Mouse (Mus musculus): Measurements from ENCODE around the gene Commd4. TPM values are rescaled to one million over a fixed set of nuclear protein-coding genes. Genes with fewer than 3 reads are reported as not detected.

Gene Commd4
- polyA plus RNA-seq, 1 experiment from 2014 or later = 97.6 TPM

- H3K27me3 ChIP-seq = no peaks in the 10 kb centered on the region; the same call in 1 of the 2 replicates
- H3K36me3 ChIP-seq = peaks cover 13% of the 10 kb centered on the region
- 85% methylated on average over 8 of the region's 8 CpGs for WGBS
- H3K27ac ChIP-seq (replicated peaks) = no peak overlapping the region
- H3K4me3 ChIP-seq (replicated peaks) = no peak overlapping the region
- H3K4me2 ChIP-seq (replicated peaks) = peak overlapping the region; percentile 92; the same call in 1 of the 2 replicates
- H3K9ac ChIP-seq = no peak overlapping the region
- ATAC-seq (ENCODE audit: insufficient number of reproducible peaks, low FRiP score, low TSS enrichment, low read depth) = no peak
- H3K9me3 ChIP-seq (replicated peaks) = no peaks in the 10 kb centered on the region
- H3K4me1 ChIP-seq = peaks cover 12% of the 10 kb centered on the region
Observed at GRCm38 (mm10) chr9:57156823-57157222, 1.3 kb downstream of the Commd4 start.

DNA sequence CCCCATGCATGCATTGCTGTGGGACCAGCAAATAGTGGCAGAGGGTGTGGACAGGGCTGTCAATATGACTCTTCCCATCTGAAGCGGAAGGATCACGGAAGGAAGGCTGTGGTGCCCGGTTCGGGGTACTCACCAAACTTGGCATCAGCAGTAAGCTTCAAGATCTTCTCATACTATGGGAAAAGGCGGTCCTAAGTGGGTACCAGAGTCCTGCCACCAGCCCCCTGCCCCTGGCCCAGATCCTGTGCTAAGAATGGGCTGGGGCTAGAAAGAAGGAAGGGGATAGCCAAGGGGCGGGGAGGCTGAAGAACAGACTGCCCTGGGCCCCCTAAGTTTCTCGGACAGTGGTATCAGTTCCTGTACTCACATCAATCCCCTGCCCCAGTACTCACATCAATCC lies 1.7 kb downstream of the Commd4 start:
- Histone ChIP-seq H3K27me3 (no peaks in the 10 kb centered on the region; the same call in 1 of the 2 replicates), H3K9ac (no peak overlapping the region), H3K4me2 (replicated peaks) (no peak overlapping the region), H3K4me3 (replicated peaks) (no peak overlapping the region), H3K4me1 (peaks cover 12% of the 10 kb centered on the region), H3K27ac (replicated peaks) (no peak overlapping the region), H3K36me3 (peaks cover 13% of the 10 kb centered on the region), H3K9me3 (replicated peaks) (no peaks in the 10 kb centered on the region)
- ATAC-seq (ENCODE audit: insufficient number of reproducible peaks, low FRiP score, low TSS enrichment, low read depth) = no peak
- WGBS = 88% methylated on average over 7 of the region's 7 CpGs

DNA sequence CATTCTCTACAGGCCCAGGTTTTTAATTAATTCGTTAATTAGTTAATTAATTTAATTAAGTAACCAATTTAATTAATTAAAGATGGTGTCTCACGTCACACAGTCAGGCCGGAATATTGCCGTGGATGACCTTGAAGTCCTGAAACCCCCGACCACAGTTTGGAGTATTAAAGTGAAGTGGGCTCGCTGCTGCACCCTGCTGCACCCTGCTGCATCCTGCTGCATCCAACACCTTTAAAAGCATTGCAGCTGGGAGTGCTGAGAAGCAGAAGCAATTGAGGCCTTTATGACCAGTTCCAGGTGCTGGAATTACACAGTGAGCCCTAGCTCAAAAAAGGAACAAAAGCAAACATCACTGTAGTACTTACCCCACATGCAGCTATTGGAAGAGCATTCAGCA lies 5.8 kb downstream of the Commd4 start:
- Histone ChIP-seq H3K27me3 (no peaks in the 10 kb centered on the region), H3K4me1 (peaks cover 14% of the 10 kb centered on the region), H3K27ac (replicated peaks) (no peak overlapping the region), H3K9ac (no peak overlapping the region), H3K9me3 (replicated peaks) (no peaks in the 10 kb centered on the region), H3K36me3 (peaks cover 13% of the 10 kb centered on the region), H3K4me3 (replicated peaks) (no peak overlapping the region), H3K4me2 (replicated peaks) (no peak overlapping the region)
- no peak for ATAC-seq (ENCODE audit: insufficient number of reproducible peaks, low FRiP score, low TSS enrichment, low read depth)
- 38% methylated on average over 6 of the region's 6 CpGs for WGBS

DNA sequence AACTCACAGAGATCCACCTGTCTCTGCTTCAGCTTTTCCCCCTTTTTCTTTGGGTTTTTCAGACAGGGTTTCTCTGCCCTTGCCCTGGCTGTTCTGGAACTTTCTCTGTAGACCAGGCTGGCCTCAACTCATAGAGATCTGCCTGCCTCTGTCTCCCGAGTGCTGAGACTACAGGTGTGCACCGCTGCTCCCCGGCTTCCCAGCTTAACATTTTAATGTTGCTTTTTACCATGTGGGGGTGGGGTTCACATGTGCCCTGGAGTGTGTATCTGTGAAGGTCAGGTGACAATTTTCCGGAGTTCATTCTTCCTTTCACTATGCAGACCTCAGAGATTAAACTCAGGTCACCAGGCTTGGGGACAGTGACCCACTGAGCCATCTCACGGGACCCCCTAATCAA lies 7.9 kb downstream of the Commd4 start:
- H3K9ac ChIP-seq = no peak overlapping the region
- H3K4me1 ChIP-seq = peaks cover 20% of the 10 kb centered on the region
- WGBS = 84% methylated on average over 5 of the region's 5 CpGs
- H3K27ac ChIP-seq (replicated peaks) = no peak overlapping the region
- no peak for ATAC-seq (ENCODE audit: insufficient number of reproducible peaks, low FRiP score, low TSS enrichment, low read depth)
- no peaks in the 10 kb centered on the region for H3K9me3 ChIP-seq (replicated peaks)
- H3K27me3 ChIP-seq = no peaks in the 10 kb centered on the region
- no peak overlapping the region for H3K4me2 ChIP-seq (replicated peaks)
- no peak overlapping the region for H3K4me3 ChIP-seq (replicated peaks)
- peaks cover 7% of the 10 kb centered on the region for H3K36me3 ChIP-seq

DNA sequence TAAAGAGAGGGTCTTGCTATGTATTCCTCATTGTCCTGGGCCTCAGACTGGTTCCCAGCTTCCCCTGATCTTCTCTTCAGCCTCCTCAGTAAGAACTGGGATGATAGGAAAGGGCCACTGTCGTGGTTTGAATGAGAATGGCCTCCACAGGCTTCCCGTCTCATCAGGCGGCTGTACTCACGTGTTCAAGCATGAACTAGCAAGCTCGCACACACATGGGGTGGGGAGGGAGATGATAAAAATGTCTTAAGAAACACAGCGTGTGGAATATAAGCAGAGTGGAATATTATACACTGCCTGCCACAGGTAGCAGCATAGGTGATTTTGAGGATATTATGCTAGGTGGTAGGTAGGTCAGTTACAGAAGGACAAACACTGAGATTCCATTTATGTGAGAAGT lies 9.1 kb downstream of the Commd4 start:
- Histone ChIP-seq H3K9me3 (replicated peaks) (no peaks in the 10 kb centered on the region), H3K4me2 (replicated peaks) (peak overlapping the region; percentile 76), H3K9ac (no peak overlapping the region), H3K36me3 (peaks cover 7% of the 10 kb centered on the region), H3K27me3 (no peaks in the 10 kb centered on the region), H3K4me3 (replicated peaks) (peak overlapping the region; percentile 49), H3K4me1 (peaks cover 20% of the 10 kb centered on the region), H3K27ac (replicated peaks) (0 out of 2 replicates have a peak overlapping the region, but pooled peaks have one; percentile 79)
- WGBS = 65% methylated on average over 6 of the region's 6 CpGs
- ATAC-seq (ENCODE audit: insufficient number of reproducible peaks, low FRiP score, low TSS enrichment, low read depth) = no peak

- no peaks in the 10 kb centered on the region for H3K27me3 ChIP-seq
- WGBS = under 1% methylated on average over 27 of the region's 27 CpGs
- peak within 1 kb of the TSS; percentile 49 for H3K4me3 ChIP-seq (replicated peaks)
- H3K27ac ChIP-seq (replicated peaks) = peak within 1 kb of the TSS; percentile 79
- H3K36me3 ChIP-seq = peaks cover 10% of the 10 kb centered on the region
- peak within 1 kb of the TSS; percentile 76 for H3K4me2 ChIP-seq (replicated peaks)
- H3K9me3 ChIP-seq (replicated peaks) = no peaks in the 10 kb centered on the region
- peak; percentile 88 for ATAC-seq (ENCODE audit: insufficient number of reproducible peaks, low FRiP score, low TSS enrichment, low read depth)
- peak within 1 kb of the TSS; percentile 65 for H3K9ac ChIP-seq
- H3K4me1 ChIP-seq = peaks cover 20% of the 10 kb centered on the region
Observed at GRCm38 (mm10) chr9:57148144-57148878, 9.8 kb downstream of the Commd4 start, which contains the start of gene Neil1. Neil1 (minus strand) TSS chr9:57148305.

GRCm38 (mm10) chr9:57147205-57148143 lies 10.7 kb downstream of the Commd4 start:
- Histone ChIP-seq H3K9me3 (replicated peaks) (no peaks in the 10 kb centered on the region), H3K4me3 (replicated peaks) (peak overlapping the region; percentile 49), H3K4me2 (replicated peaks) (peak overlapping the region; percentile 76), H3K27me3 (no peaks in the 10 kb centered on the region), H3K36me3 (peaks cover 18% of the 10 kb centered on the region), H3K9ac (peak overlapping the region; percentile 65), H3K4me1 (peaks cover 20% of the 10 kb centered on the region), H3K27ac (replicated peaks) (peak overlapping the region; percentile 79)
- ATAC-seq (ENCODE audit: insufficient number of reproducible peaks, low FRiP score, low TSS enrichment, low read depth) = no peak; the same call in 1 of the 2 replicates
- WGBS = 8% methylated on average over 19 of the region's 19 CpGs

DNA sequence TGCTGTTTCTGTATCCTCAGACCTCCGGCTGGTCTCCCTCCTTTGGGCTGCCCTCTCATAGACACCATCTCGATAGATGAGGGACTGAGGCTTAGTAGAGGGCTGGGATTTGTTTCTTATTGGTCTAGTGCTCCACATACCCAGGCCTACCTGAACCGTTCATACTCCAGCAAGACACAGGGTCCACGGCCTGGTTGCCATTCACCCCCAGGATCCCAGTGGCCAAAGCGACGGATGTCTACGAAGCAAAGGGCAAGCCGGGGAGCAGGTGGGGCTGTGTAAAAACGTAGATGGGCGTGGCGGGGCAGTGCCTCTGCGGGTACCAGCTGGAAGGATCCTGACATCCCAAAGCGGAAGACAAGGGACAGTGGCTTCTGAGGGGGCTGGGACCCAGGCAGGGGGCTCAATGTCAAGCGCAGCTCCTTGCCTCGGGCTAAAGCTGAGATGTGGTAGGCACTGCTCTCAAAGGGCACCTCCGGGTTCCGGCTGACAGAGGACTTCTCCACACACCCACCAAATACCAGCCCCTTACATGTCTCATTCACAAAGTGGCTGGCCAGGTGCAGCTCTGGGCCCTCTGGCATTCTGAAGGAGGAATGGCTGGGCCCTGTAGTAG lies 11.6 kb downstream of the Commd4 start:
- Histone ChIP-seq H3K9ac (no peak overlapping the region), H3K27me3 (no peaks in the 10 kb centered on the region), H3K27ac (replicated peaks) (no peak overlapping the region), H3K9me3 (replicated peaks) (no peaks in the 10 kb centered on the region), H3K4me3 (replicated peaks) (no peak overlapping the region), H3K36me3 (peaks cover 27% of the 10 kb centered on the region), H3K4me1 (peaks cover 20% of the 10 kb centered on the region), H3K4me2 (replicated peaks) (no peak overlapping the region; the same call in 1 of the 2 replicates)
- WGBS = 81% methylated on average over 17 of the region's 17 CpGs
- ATAC-seq (ENCODE audit: insufficient number of reproducible peaks, low FRiP score, low TSS enrichment, low read depth) = no peak

DNA sequence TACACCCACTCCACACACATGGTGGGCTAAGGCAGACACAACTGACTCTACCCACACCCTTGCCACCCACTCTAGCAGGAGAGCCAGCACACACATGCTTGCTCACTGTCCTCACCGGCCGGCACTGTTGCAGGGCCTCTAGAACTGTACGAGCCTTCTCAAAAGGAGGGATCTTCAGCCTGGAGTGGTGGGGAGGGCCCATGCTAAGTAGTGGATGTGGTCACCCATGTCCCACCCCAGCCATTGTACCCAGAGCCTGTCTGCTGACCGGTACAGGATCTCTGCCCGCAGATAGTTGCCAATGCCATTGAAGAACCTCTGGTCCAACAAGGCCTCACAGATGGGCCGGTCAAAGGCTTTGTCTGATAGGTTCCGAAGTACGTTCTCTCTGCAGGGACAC lies 13.3 kb downstream of the Commd4 start:
- no peak overlapping the region for H3K27ac ChIP-seq (replicated peaks)
- 91% methylated on average over 8 of the region's 8 CpGs for WGBS
- ATAC-seq (ENCODE audit: insufficient number of reproducible peaks, low FRiP score, low TSS enrichment, low read depth) = no peak
- no peaks in the 10 kb centered on the region for H3K9me3 ChIP-seq (replicated peaks)
- H3K4me2 ChIP-seq (replicated peaks) = no peak overlapping the region
- H3K4me3 ChIP-seq (replicated peaks) = no peak overlapping the region
- H3K27me3 ChIP-seq = no peaks in the 10 kb centered on the region
- H3K4me1 ChIP-seq = peaks cover 20% of the 10 kb centered on the region
- no peak overlapping the region for H3K9ac ChIP-seq
- peaks cover 38% of the 10 kb centered on the region for H3K36me3 ChIP-seq

GRCm38 (mm10) chr9:57143212-57143611 lies 14.9 kb downstream of the Commd4 start:
- H3K27ac ChIP-seq (replicated peaks) = no peak overlapping the region
- H3K9ac ChIP-seq = no peak overlapping the region
- H3K4me1 ChIP-seq = peaks cover 13% of the 10 kb centered on the region
- WGBS = 85% methylated on average over 11 of the region's 11 CpGs
- ATAC-seq (ENCODE audit: insufficient number of reproducible peaks, low FRiP score, low TSS enrichment, low read depth) = no peak
- H3K4me3 ChIP-seq (replicated peaks) = no peak overlapping the region
- H3K4me2 ChIP-seq (replicated peaks) = no peak overlapping the region
- H3K27me3 ChIP-seq = no peaks in the 10 kb centered on the region
- no peaks in the 10 kb centered on the region for H3K9me3 ChIP-seq (replicated peaks)
- H3K36me3 ChIP-seq = peaks cover 54% of the 10 kb centered on the region

All from embryonic facial prominence, embryonic 15.5 days (tissue).